Mouse (Mus musculus) forebrain, embryonic 16.5 days (tissue): ENCODE results near the gene Il27. TPM values are rescaled to one million over a fixed set of nuclear protein-coding genes. Genes with fewer than 3 reads are reported as not detected.

Source experiments
- ATAC-seq: fragments of 200-750 bp; cut with Nextera tagmentation; 2 replicates; pipeline ENCODE4 v1.8.0; 2017; ENCODE audit warnings: mild to moderate bottlenecking, moderate library complexity
- H3K27ac ChIP-seq: fragments of 300-500 bp; sonication (generic); 2 replicates; pipeline ENCODE4 v1.5.1; 2014; ENCODE audit warnings: low read length, control low read depth
- H3K27me3 ChIP-seq: fragments of 300-500 bp; sonication (generic); replicated peaks from 2 replicates; pipeline ENCODE4 v1.6.1; 2014; ENCODE audit warnings: low read length; ENCODE audit not compliant: control insufficient read depth, insufficient read depth
- H3K36me3 ChIP-seq: fragments of 300-500 bp; sonication (generic); 2 replicates; pipeline ENCODE4 v1.6.1; 2014; ENCODE audit not compliant: control insufficient read depth, insufficient read depth
- H3K4me1 ChIP-seq: fragments of 300-500 bp; sonication (generic); replicated peaks from 2 replicates; pipeline ENCODE4 v1.6.1; 2014; ENCODE audit warnings: low read length; ENCODE audit not compliant: control insufficient read depth, insufficient read depth
- H3K4me2 ChIP-seq: fragments of 300-500 bp; sonication (generic); 2 replicates; pipeline ENCODE4 v1.6.1; 2014; ENCODE audit warnings: mild to moderate bottlenecking, low read length, control low read depth
- H3K4me3 ChIP-seq: fragments of 300-500 bp; sonication (generic); replicated peaks from 2 replicates; pipeline ENCODE4 v1.5.1; 2014; ENCODE audit warnings: mild to moderate bottlenecking, low read length, control low read depth
- H3K9ac ChIP-seq: fragments of 300-500 bp; sonication (generic); replicated peaks from 2 replicates; pipeline ENCODE4 v1.6.1; 2014; ENCODE audit warnings: low read depth, low read length, control low read depth
- H3K9me3 ChIP-seq: fragments of 300-500 bp; sonication (generic); 2 replicates; pipeline ENCODE4 v1.6.1; 2016; ENCODE audit warnings: low read length; ENCODE audit not compliant: control insufficient read depth
- WGBS: fragments of 180-500 bp; shearing (Covaris S2); extraction: QIAGEN DNeasy Blood & Tissue Kit; methylation state at CpG from one replicate; pipeline ENCODE4 v1.1.7; 2014; 5-methylcytosine and 5-hydroxymethylcytosine counted together
- polyA plus RNA-seq: library from polyadenylated mRNA; unstranded; fragments of >200 nt; fragmentation: Nextera tagmentation; extraction: Ambion mirVana; gene quantifications from 2 replicates; pipeline ENCODE4 v1.2.1, GENCODE M21; 2015

Gene Il27
- polyA plus RNA-seq, 1 experiment from 2014 or later: not detected

GRCm38 (mm10) chr7:126607796-126608195, 13.1 kb upstream of the Il27 start:
- H3K4me1 ChIP-seq: no peaks in the 10 kb centered on the region
- H3K27ac ChIP-seq: no peak overlapping the region
- no peak for ATAC-seq
- no peak overlapping the region for H3K4me2 ChIP-seq
- no peak overlapping the region for H3K4me3 ChIP-seq
- no peaks in the 10 kb centered on the region for H3K27me3 ChIP-seq
- H3K36me3 ChIP-seq: no peaks in the 10 kb centered on the region
- WGBS: 85% methylated on average over 5 of the region's 5 CpGs
- H3K9me3 ChIP-seq: no peaks in the 10 kb centered on the region
- no peak overlapping the region for H3K9ac ChIP-seq

GRCm38 (mm10) chr7:126607064-126607463, 12.3 kb upstream of the Il27 start:
- Histone ChIP-seq H3K27me3 (no peaks in the 10 kb centered on the region), H3K9ac (no peak overlapping the region), H3K27ac (no peak overlapping the region), H3K4me1 (no peaks in the 10 kb centered on the region), H3K36me3 (no peaks in the 10 kb centered on the region), H3K4me3 (no peak overlapping the region), H3K9me3 (no peaks in the 10 kb centered on the region), H3K4me2 (no peak overlapping the region)
- 80% methylated on average over 3 of the region's 3 CpGs for WGBS
- ATAC-seq: no peak

GRCm38 (mm10) chr7:126606611-126607010, 11.9 kb upstream of the Il27 start:
- Histone ChIP-seq H3K27ac (no peak overlapping the region), H3K4me1 (no peaks in the 10 kb centered on the region), H3K9ac (no peak overlapping the region), H3K4me2 (no peak overlapping the region), H3K36me3 (no peaks in the 10 kb centered on the region), H3K4me3 (no peak overlapping the region), H3K27me3 (no peaks in the 10 kb centered on the region), H3K9me3 (no peaks in the 10 kb centered on the region)
- 85% methylated on average over 5 of the region's 5 CpGs for WGBS
- no peak for ATAC-seq

- Histone ChIP-seq H3K36me3 (no peaks in the 10 kb centered on the region), H3K27ac (no peak overlapping the region), H3K27me3 (no peaks in the 10 kb centered on the region), H3K4me2 (no peak overlapping the region), H3K4me1 (no peaks in the 10 kb centered on the region), H3K9me3 (no peaks in the 10 kb centered on the region), H3K4me3 (no peak overlapping the region), H3K9ac (no peak overlapping the region)
- 80% methylated on average over 3 of the region's 3 CpGs for WGBS
- no peak for ATAC-seq
Observed at GRCm38 (mm10) chr7:126602650-126603049, 7.9 kb upstream of the Il27 start.

GRCm38 (mm10) chr7:126601896-126602295, 7.2 kb upstream of the Il27 start:
- H3K4me1 ChIP-seq: no peaks in the 10 kb centered on the region
- no peak for ATAC-seq
- no peaks in the 10 kb centered on the region for H3K9me3 ChIP-seq
- WGBS: 41% methylated on average over 4 of the region's 5 CpGs
- no peaks in the 10 kb centered on the region for H3K27me3 ChIP-seq
- H3K9ac ChIP-seq: no peak overlapping the region
- H3K36me3 ChIP-seq: no peaks in the 10 kb centered on the region
- no peak overlapping the region for H3K4me3 ChIP-seq
- H3K27ac ChIP-seq: no peak overlapping the region
- no peak overlapping the region for H3K4me2 ChIP-seq

- ATAC-seq: no peak
- WGBS: 78% methylated on average over 6 of the region's 6 CpGs
- H3K9ac ChIP-seq: no peak overlapping the region
Observed at GRCm38 (mm10) chr7:126598919-126599318, 4.2 kb upstream of the Il27 start.

GRCm38 (mm10) chr7:126596414-126596813, 1.7 kb upstream of the Il27 start:
- Histone ChIP-seq H3K9me3 (no peaks in the 10 kb centered on the region), H3K27me3 (no peaks in the 10 kb centered on the region; the same call in 1 of the 2 replicates), H3K36me3 (no peaks in the 10 kb centered on the region), H3K4me2 (no peak overlapping the region), H3K4me1 (no peaks in the 10 kb centered on the region), H3K9ac (no peak overlapping the region), H3K4me3 (no peak overlapping the region), H3K27ac (no peak overlapping the region)
- ATAC-seq: no peak
- WGBS: 69% methylated on average over 6 of the region's 6 CpGs

More at GRCm38 (mm10) chr7:126598919-126599318, 4.2 kb upstream of the Il27 start:
- Histone ChIP-seq H3K4me3 (no peak overlapping the region), H3K36me3 (no peaks in the 10 kb centered on the region), H3K9me3 (no peaks in the 10 kb centered on the region), H3K27me3 (no peaks in the 10 kb centered on the region; the same call in 1 of the 2 replicates), H3K27ac (no peak overlapping the region), H3K4me1 (no peaks in the 10 kb centered on the region), H3K4me2 (no peak overlapping the region)

- Histone ChIP-seq H3K9ac (no peak overlapping the region), H3K27me3 (no peaks in the 10 kb centered on the region; the same call in 1 of the 2 replicates), H3K4me3 (no peak overlapping the region), H3K27ac (no peak overlapping the region), H3K4me2 (no peak overlapping the region), H3K9me3 (no peaks in the 10 kb centered on the region), H3K36me3 (no peaks in the 10 kb centered on the region), H3K4me1 (no peaks in the 10 kb centered on the region)
- WGBS: 87% methylated on average over 5 of the region's 5 CpGs
- no peak for ATAC-seq
Observed at GRCm38 (mm10) chr7:126595890-126596289, 1.1 kb upstream of the Il27 start.

- WGBS: 2% methylated on average over 16 of the region's 16 CpGs
Observed at GRCm38 (mm10) chr7:126587779-126588178, 7.0 kb downstream of the Il27 start.

GRCm38 (mm10) chr7:126586839-126587238, 7.9 kb downstream of the Il27 start:
- H3K4me2 ChIP-seq: no peak overlapping the region
- no peak for ATAC-seq
- no peaks in the 10 kb centered on the region for H3K9me3 ChIP-seq
- no peak overlapping the region for H3K9ac ChIP-seq
- peaks cover 11% of the 10 kb centered on the region for H3K4me1 ChIP-seq
- WGBS: 57% methylated on average over 8 of the region's 8 CpGs
- no peak overlapping the region for H3K4me3 ChIP-seq
- no peaks in the 10 kb centered on the region for H3K36me3 ChIP-seq
- 0 out of 2 replicates have a peak, but pooled peaks cover 5% of the 10 kb centered on the region for H3K27me3 ChIP-seq
- no peak overlapping the region for H3K27ac ChIP-seq

More at GRCm38 (mm10) chr7:126587779-126588178, 7.0 kb downstream of the Il27 start:
- 0 out of 2 replicates have a peak, but pooled peaks cover 5% of the 10 kb centered on the region for H3K27me3 ChIP-seq
- no peak overlapping the region for H3K9ac ChIP-seq
- H3K4me2 ChIP-seq: no peak overlapping the region
- no peaks in the 10 kb centered on the region for H3K36me3 ChIP-seq
- H3K27ac ChIP-seq: no peak overlapping the region
- H3K9me3 ChIP-seq: no peaks in the 10 kb centered on the region
- H3K4me1 ChIP-seq: 0 out of 2 replicates have a peak, but pooled peaks cover 4% of the 10 kb centered on the region
- no peak overlapping the region for H3K4me3 ChIP-seq
- no peak for ATAC-seq
